Mouse (Mus musculus) neural tube, embryonic 12.5 days (tissue): ENCODE data around the gene Rcbtb2. TPM values are rescaled to one million over a fixed set of nuclear protein-coding genes. Genes with fewer than 3 reads are reported as not detected.

Experiments
- ATAC-seq: fragments of 200-750 bp; cut with Nextera tagmentation; 2 replicates; pipeline ENCODE4 v1.8.0; 2017; ENCODE audit warnings: low read depth, mild to moderate bottlenecking, moderate TSS enrichment, moderate library complexity; ENCODE audit not compliant: low FRiP score
- H3K27ac ChIP-seq: fragments of 300-500 bp; sonication (generic); 2 replicates; pipeline ENCODE4 v1.5.1; 2016
- H3K27me3 ChIP-seq: fragments of 300-500 bp; sonication (generic); replicated peaks from 2 replicates; pipeline ENCODE4 v1.6.1; 2016; ENCODE audit warnings: mild to moderate bottlenecking
- H3K36me3 ChIP-seq: fragments of 300-500 bp; sonication (generic); 2 replicates; pipeline ENCODE4 v1.6.1; 2016; ENCODE audit warnings: mild to moderate bottlenecking
- H3K4me1 ChIP-seq: fragments of 300-500 bp; sonication (generic); 2 replicates; pipeline ENCODE4 v1.6.1; 2016
- H3K4me2 ChIP-seq: fragments of 300-500 bp; sonication (generic); replicated peaks from 2 replicates; pipeline ENCODE4 v1.6.1; 2016; ENCODE audit warnings: mild to moderate bottlenecking
- H3K4me3 ChIP-seq: fragments of 300-500 bp; sonication (generic); 2 replicates; pipeline ENCODE4 v1.5.1; 2016
- H3K9ac ChIP-seq: fragments of 300-500 bp; sonication (generic); 2 replicates; pipeline ENCODE4 v1.6.1; 2016; ENCODE audit warnings: mild to moderate bottlenecking
- H3K9me3 ChIP-seq: fragments of 300-500 bp; sonication (generic); 2 replicates; pipeline ENCODE4 v1.6.1; 2016; ENCODE audit warnings: mild to moderate bottlenecking
- WGBS: fragments of 180-500 bp; shearing (Covaris S2); methylation state at CpG from one replicate; pipeline ENCODE4 v1.1.7; 2016; 5-methylcytosine and 5-hydroxymethylcytosine counted together
- polyA plus RNA-seq: library from polyadenylated mRNA; unstranded; fragments of >200 nt; fragmentation: Nextera tagmentation; extraction: Ambion mirVana; gene quantifications from 2 replicates; pipeline ENCODE4 v1.2.1, GENCODE M21; 2016

The Rcbtb2 gene
- polyA plus RNA-seq, 1 experiment from 2014 or later: 118 TPM

- H3K36me3 ChIP-seq: peaks cover 64% of the 10 kb centered on the region
- no peak overlapping the region for H3K9ac ChIP-seq
- 92% methylated on average over 4 of the region's 4 CpGs for WGBS
- no peak overlapping the region for H3K4me3 ChIP-seq
- H3K27ac ChIP-seq: no peak overlapping the region
- H3K27me3 ChIP-seq: no peaks in the 10 kb centered on the region
- H3K9me3 ChIP-seq: no peaks in the 10 kb centered on the region
- H3K4me2 ChIP-seq: no peak overlapping the region
- no peak for ATAC-seq
- no peaks in the 10 kb centered on the region for H3K4me1 ChIP-seq
These were observed 56.4 kb downstream of the Rcbtb2 start for GRCm38 (mm10) chr14:73179221-73179681.

DNA sequence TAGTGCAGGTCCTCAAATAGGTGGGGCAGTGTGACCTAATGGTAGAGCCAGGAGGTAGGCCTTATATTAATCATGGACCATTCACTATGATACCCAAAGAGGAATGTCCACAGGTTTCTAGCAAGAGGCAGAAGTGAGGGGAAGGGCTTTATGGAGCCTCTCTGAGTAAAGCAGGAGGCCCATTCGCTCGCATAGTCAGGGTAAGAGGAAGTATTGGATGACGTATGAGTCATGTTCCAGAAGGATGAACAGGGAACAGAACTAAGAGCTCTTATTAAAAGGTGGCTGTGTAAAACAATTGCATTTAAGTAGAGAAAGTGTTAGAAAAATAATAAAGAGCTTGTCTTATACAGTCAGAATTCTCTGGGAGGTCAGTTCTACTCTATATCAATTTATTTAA lies 57.8 kb downstream of the Rcbtb2 start:
- Histone ChIP-seq H3K4me2 (no peak overlapping the region), H3K36me3 (peaks cover 63% of the 10 kb centered on the region), H3K27me3 (no peaks in the 10 kb centered on the region), H3K9me3 (peaks cover 3% of the 10 kb centered on the region; the same call in 1 of the 2 replicates), H3K9ac (no peak overlapping the region), H3K4me3 (no peak overlapping the region), H3K4me1 (no peaks in the 10 kb centered on the region), H3K27ac (no peak overlapping the region)
- no peak for ATAC-seq
- WGBS: 94% methylated on average over 3 of the region's 3 CpGs

GRCm38 (mm10) chr14:73181144-73181543 lies 58.3 kb downstream of the Rcbtb2 start:
- H3K4me1 ChIP-seq: no peaks in the 10 kb centered on the region
- no peak for ATAC-seq
- no peak overlapping the region for H3K9ac ChIP-seq
- no peak overlapping the region for H3K4me2 ChIP-seq
- WGBS: 92% methylated on average over 2 of the region's 2 CpGs
- H3K4me3 ChIP-seq: no peak overlapping the region
- H3K36me3 ChIP-seq: peaks cover 63% of the 10 kb centered on the region
- H3K27me3 ChIP-seq: no peaks in the 10 kb centered on the region
- H3K9me3 ChIP-seq: peaks cover 3% of the 10 kb centered on the region; the same call in 1 of the 2 replicates
- no peak overlapping the region for H3K27ac ChIP-seq

- Histone ChIP-seq H3K4me2 (no peak overlapping the region), H3K4me3 (no peak overlapping the region), H3K27me3 (no peaks in the 10 kb centered on the region), H3K9me3 (peaks cover 3% of the 10 kb centered on the region; the same call in 1 of the 2 replicates), H3K4me1 (no peaks in the 10 kb centered on the region), H3K36me3 (peaks cover 37% of the 10 kb centered on the region), H3K9ac (no peak overlapping the region), H3K27ac (no peak overlapping the region)
- no peak for ATAC-seq
- 86% methylated on average over 7 of the region's 7 CpGs for WGBS
These were observed 64.0 kb downstream of the Rcbtb2 start for GRCm38 (mm10) chr14:73186875-73187274.

DNA sequence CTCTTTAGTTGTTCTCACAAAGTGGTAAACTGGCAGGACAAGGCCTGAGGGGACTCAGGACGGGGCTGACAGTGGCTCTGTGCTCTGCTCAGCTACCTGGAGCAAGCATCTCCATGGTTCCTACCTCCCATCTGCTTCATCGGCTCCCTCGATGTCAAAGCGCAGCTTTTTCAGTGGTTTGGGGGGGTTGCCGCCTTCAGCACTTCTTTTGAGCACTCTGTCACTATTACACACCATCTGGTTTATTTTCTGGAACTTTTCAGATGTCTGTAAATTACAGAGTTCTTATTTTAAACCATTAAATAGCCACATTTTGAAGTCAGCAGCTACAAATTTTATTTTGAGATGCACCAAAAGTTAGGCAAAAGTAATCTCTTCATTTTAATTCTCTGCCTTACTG lies 76.2 kb downstream of the Rcbtb2 start:
- H3K36me3 ChIP-seq: peaks cover 29% of the 10 kb centered on the region

DNA sequence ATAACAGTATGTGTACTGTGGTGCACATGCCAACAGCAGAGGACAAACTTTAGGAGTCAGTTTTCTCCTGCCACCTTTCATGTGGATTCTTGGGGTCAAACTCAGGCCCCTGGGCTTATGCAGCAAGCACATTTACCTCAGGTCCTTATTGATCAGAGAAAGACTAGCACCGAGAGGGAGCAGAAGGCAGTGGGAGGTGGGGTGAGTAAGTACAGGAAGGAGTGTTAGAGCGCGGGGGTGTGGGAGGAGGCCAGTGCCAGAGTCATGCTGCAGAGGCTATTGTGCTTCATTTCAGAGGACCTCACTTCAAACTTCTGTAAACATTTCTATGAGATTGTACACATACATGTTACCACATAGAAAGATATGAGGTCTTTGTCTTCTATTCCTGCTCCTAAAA lies 78.6 kb downstream of the Rcbtb2 start:
- Histone ChIP-seq H3K4me2 (no peak overlapping the region), H3K4me1 (no peaks in the 10 kb centered on the region), H3K4me3 (no peak overlapping the region), H3K27me3 (no peaks in the 10 kb centered on the region), H3K36me3 (peaks cover 21% of the 10 kb centered on the region; the same call in 1 of the 2 replicates), H3K27ac (no peak overlapping the region), H3K9me3 (no peaks in the 10 kb centered on the region), H3K9ac (no peak overlapping the region)
- WGBS: 75% methylated on average over 3 of the region's 3 CpGs
- no peak for ATAC-seq

More for the DNA sequence above, 76.2 kb downstream of the Rcbtb2 start:
- H3K4me2 ChIP-seq: no peak overlapping the region
- H3K27ac ChIP-seq: no peak overlapping the region
- ATAC-seq: no peak
- H3K9ac ChIP-seq: no peak overlapping the region
- H3K4me1 ChIP-seq: no peaks in the 10 kb centered on the region
- no peak overlapping the region for H3K4me3 ChIP-seq
- 45% methylated on average over 5 of the region's 5 CpGs for WGBS
- no peaks in the 10 kb centered on the region for H3K27me3 ChIP-seq
- no peaks in the 10 kb centered on the region for H3K9me3 ChIP-seq

- Histone ChIP-seq H3K36me3 (peaks cover 3% of the 10 kb centered on the region; the same call in 1 of the 2 replicates), H3K4me3 (no peak overlapping the region), H3K4me2 (no peak overlapping the region), H3K4me1 (no peaks in the 10 kb centered on the region), H3K9me3 (no peaks in the 10 kb centered on the region), H3K9ac (no peak overlapping the region), H3K27ac (no peak overlapping the region), H3K27me3 (no peaks in the 10 kb centered on the region)
- ATAC-seq: no peak
- WGBS: 83% methylated on average over 3 of the region's 3 CpGs
These were observed 81.2 kb downstream of the Rcbtb2 start for GRCm38 (mm10) chr14:73204016-73204415.

GRCm38 (mm10) chr14:73209262-73209661 lies 86.4 kb downstream of the Rcbtb2 start:
- Histone ChIP-seq H3K4me3 (no peak overlapping the region), H3K27me3 (no peaks in the 10 kb centered on the region), H3K27ac (no peak overlapping the region), H3K9ac (no peak overlapping the region), H3K4me1 (no peaks in the 10 kb centered on the region), H3K4me2 (no peak overlapping the region), H3K36me3 (peaks cover 15% of the 10 kb centered on the region; the same call in 1 of the 2 replicates), H3K9me3 (no peaks in the 10 kb centered on the region)
- no peak for ATAC-seq

DNA sequence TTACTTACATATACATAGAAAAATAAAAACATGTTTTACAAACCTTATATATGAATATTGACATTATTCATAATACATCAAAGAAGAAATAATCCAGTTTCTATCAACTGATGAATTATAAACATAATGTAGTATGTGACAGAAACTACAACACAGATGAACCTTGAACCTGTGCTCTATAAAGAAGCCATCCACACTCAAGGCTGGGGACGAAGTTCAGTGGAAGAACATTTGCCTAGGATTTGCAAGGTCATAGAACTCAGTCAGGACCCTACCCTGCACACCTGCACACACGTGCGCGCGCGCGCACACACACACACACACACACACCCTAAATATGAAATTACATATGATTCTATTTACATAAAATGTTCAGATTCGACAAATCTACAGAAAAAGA lies 87.4 kb downstream of the Rcbtb2 start:
- peaks cover 18% of the 10 kb centered on the region; the same call in 1 of the 2 replicates for H3K36me3 ChIP-seq
- no peaks in the 10 kb centered on the region for H3K27me3 ChIP-seq
- no peaks in the 10 kb centered on the region for H3K4me1 ChIP-seq
- ATAC-seq: no peak
- H3K9ac ChIP-seq: no peak overlapping the region
- no peaks in the 10 kb centered on the region for H3K9me3 ChIP-seq
- WGBS: 95% methylated on average over 8 of the region's 8 CpGs
- no peak overlapping the region for H3K4me3 ChIP-seq
- no peak overlapping the region for H3K27ac ChIP-seq
- no peak overlapping the region for H3K4me2 ChIP-seq

- Histone ChIP-seq H3K9ac (no peak overlapping the region), H3K4me2 (no peak overlapping the region), H3K27me3 (no peaks in the 10 kb centered on the region), H3K9me3 (no peaks in the 10 kb centered on the region), H3K4me3 (no peak overlapping the region), H3K36me3 (peaks cover 28% of the 10 kb centered on the region), H3K27ac (no peak overlapping the region), H3K4me1 (no peaks in the 10 kb centered on the region)
- 96% methylated on average over 5 of the region's 5 CpGs for WGBS
- ATAC-seq: no peak
These were observed 88.6 kb downstream of the Rcbtb2 start for GRCm38 (mm10) chr14:73211477-73211876.

GRCm38 (mm10) chr14:73217062-73217461 lies 94.2 kb downstream of the Rcbtb2 start:
- H3K36me3 ChIP-seq: peaks cover 23% of the 10 kb centered on the region

DNA sequence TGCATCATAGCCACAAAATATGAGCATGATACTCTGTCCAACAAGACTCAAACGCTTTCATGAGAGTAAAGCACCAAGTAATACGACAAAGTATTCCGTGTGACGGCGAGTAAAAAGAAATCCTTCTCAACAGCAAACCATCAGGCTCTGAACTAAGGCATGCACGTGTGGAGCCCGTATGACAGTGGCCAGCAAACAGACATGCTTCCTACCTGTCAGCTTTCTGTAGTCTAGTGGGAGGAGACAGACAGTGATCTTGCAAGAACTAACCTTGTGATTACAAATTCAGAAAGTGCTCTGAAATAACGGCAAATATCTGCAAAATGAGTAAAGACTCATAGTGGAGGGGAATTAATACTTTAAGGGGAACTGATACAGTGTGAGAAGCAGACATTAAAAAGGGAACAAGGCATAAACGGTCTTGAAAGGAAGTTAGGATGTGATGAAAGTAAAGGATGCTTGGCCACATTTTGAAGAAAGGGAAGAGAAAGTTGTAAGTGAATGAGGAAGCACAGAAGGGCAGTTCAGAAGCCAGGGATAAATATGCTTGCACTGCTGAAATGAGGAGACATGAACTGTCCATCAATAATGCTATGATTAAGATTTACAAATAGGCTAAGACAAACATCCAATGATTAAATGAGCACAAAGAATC lies 99.6 kb downstream of the Rcbtb2 start:
- H3K27ac ChIP-seq: no peak overlapping the region
- no peaks in the 10 kb centered on the region for H3K4me1 ChIP-seq
- no peak overlapping the region for H3K4me2 ChIP-seq
- H3K36me3 ChIP-seq: no peaks in the 10 kb centered on the region
- 90% methylated on average over 9 of the region's 9 CpGs for WGBS
- H3K9me3 ChIP-seq: no peaks in the 10 kb centered on the region
- no peak for ATAC-seq
- no peaks in the 10 kb centered on the region for H3K27me3 ChIP-seq
- H3K4me3 ChIP-seq: no peak overlapping the region
- no peak overlapping the region for H3K9ac ChIP-seq

More at GRCm38 (mm10) chr14:73217062-73217461, 94.2 kb downstream of the Rcbtb2 start:
- H3K27ac ChIP-seq: no peak overlapping the region
- 94% methylated on average over 1 of the region's 1 CpGs for WGBS
- ATAC-seq: no peak
- H3K4me3 ChIP-seq: no peak overlapping the region
- no peaks in the 10 kb centered on the region for H3K27me3 ChIP-seq
- no peak overlapping the region for H3K9ac ChIP-seq
- H3K4me1 ChIP-seq: no peaks in the 10 kb centered on the region
- no peaks in the 10 kb centered on the region for H3K9me3 ChIP-seq
- no peak overlapping the region for H3K4me2 ChIP-seq

GRCm38 (mm10) chr14:73226346-73226745 lies 103.5 kb downstream of the Rcbtb2 start:
- Histone ChIP-seq H3K27ac (no peak overlapping the region), H3K4me3 (no peak overlapping the region), H3K4me2 (no peak overlapping the region), H3K27me3 (no peaks in the 10 kb centered on the region), H3K9me3 (no peaks in the 10 kb centered on the region), H3K4me1 (peaks cover 1% of the 10 kb centered on the region; the same call in 1 of the 2 replicates), H3K9ac (no peak overlapping the region), H3K36me3 (no peaks in the 10 kb centered on the region)
- ATAC-seq: no peak
- 80% methylated on average over 3 of the region's 3 CpGs for WGBS
